Mouse (Mus musculus) CH12.LX (cell line): ENCODE results near the gene Ctnna2.

Experiments used
- EP300 ChIP-seq: IDR thresholded peaks from 2 replicates; pipeline ENCODE4 v1.6.1; 2011; ENCODE audit warnings: low read length, improper control_type of control experiment
- POLR2AphosphoS2 ChIP-seq: IDR thresholded peaks from 2 replicates; pipeline ENCODE4 v1.6.1; 2011; ENCODE audit warnings: low read depth, low read length, improper control_type of control experiment
- ZNF384 ChIP-seq: IDR thresholded peaks from 2 replicates; pipeline ENCODE4 v1.6.1; 2012; ENCODE audit warnings: low read depth, low read length, improper control_type of control experiment, inconsistent platforms

- TF ChIP-seq ZNF384 (no peak), EP300 (no peak), POLR2AphosphoS2 (no peak)
Observed at GRCm38 (mm10) chr6:77457919-77458318, 521.6 kb downstream of the Ctnna2 start.
